Mouse (Mus musculus) left cerebral cortex, postnatal 10 days (tissue): ENCODE measurements around the gene Gm20878. TPM values are rescaled to one million over a fixed set of nuclear protein-coding genes. Genes with fewer than 3 reads are reported as not detected.
"Not testable (repeated sequence)": the region's sequence is repeated elsewhere in the genome, so short reads cannot be mapped to it uniquely, and the experiment has no call there.

ENCODE experiments used
- DNase-seq, 2 experiments: peaks; one replicate each; pipeline ENCODE4 v3.0.0; 2021 to 2022; ENCODE audit warnings: low spot score in 2 of 2, mixed read lengths in 1 of 2; ENCODE audit errors: extremely low spot score in 1 of 2
- intact Hi-C: fragments of 180-260 bp; cut with DNase I; formaldehyde crosslinking; loops from one replicate; pipeline ENCODE4 v1.15.1; 2025
- total RNA-seq, 2 experiments: library from RNA; stranded (reverse); gene quantifications; 2 replicates each; pipeline ENCODE4 v1.2.3; 2021

Gm20878 gene
- 10 to 100 TPM; 45.4 to 51.3 TPM for total RNA-seq

GRCm38 (mm10) chr4:41941272-41941671 is at the start of gene Gm20878:
Gene Gm20878, plus strand, starts transcription at chr4:41941572.
- DNase-seq, intact Hi-C loops: not testable (repeated sequence)

DNA sequence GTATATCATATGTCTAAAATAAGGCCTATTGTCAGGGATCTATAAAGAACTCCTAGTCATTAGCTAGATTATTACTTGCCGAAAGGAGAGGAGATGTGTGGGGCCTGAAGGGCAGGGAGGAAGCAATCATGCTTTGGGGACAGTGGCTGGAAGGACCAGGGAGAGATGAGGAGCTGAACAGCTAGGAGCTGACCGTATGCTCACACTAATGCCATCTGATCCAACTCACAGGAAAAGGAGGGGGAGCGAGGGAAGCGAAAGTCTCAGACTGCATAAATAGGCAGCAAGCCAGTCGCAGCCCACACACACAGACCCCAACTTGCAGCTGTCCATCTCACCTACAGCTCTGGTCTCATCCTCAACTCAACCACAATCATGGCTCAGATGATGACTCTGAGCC is 38.1 kb upstream of the Gm20878 start, which contains the start of gene Gm21541:
Gene Gm21541, plus strand, starts transcription at position 301 of the 400 bp plus-strand sequence.
- intact Hi-C loops, DNase-seq: not testable (repeated sequence)

DNA sequence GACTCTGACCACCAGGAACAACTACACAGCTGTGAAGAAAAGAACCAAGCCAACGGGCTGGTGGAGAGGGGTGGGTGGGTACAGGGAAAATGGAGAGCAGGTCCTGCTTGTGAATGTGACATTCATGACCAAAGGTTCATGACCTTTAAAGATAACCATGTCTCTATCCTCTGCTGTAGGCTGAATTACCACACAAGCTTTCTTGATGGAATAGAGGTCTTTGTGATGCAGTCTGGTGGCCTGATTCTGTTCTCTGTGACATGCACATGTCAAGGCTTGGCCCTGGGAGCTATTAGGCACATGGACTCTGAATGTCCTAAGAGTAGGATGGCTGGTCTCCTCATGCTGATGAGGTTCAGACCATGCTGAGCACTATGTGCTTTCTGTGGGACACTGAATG is 24.4 kb downstream of the Gm20878 start, which contains the start of gene Fam205a4:
Gene Fam205a4, plus strand, starts transcription at position 301 of the 400 bp plus-strand sequence.
- intact Hi-C loops, DNase-seq: not testable (repeated sequence)

Other genes with a start within 250 kb of the Gm20878 start
- gene Cntfr, start 244.5 kb upstream of the Gm20878 start, total RNA-seq = 10 to 100 TPM; 57.4 to 75.1 TPM
- gene Il11ra1, start 241.6 kb upstream of the Gm20878 start, total RNA-seq = 10 to 100 TPM; 19.1 to 24.3 TPM
- gene Rpp25l, start 228.0 kb upstream of the Gm20878 start, total RNA-seq = 10 to 100 TPM; 28.4 to 30.3 TPM
- gene Dctn3, start 218.4 kb upstream of the Gm20878 start, total RNA-seq = 100 to 1,000 TPM; 181 to 196 TPM
- gene Arid3c, start 210.4 kb upstream of the Gm20878 start, total RNA-seq = under 1 TPM; 0.19 to 0.83 TPM
- gene Galt, start 186.3 kb upstream of the Gm20878 start, total RNA-seq = 10 to 100 TPM; 93.6 to 94.7 TPM
- gene Sigmar1, start 185.4 kb upstream of the Gm20878 start, total RNA-seq = 10 to 100 TPM; 55.8 to 70.4 TPM
- gene Ccl27a, start 167.3 kb upstream of the Gm20878 start, total RNA-seq = 100 to 1,000 TPM; 263 to 283 TPM
- gene Gm21541, start 38.0 kb upstream of the Gm20878 start, total RNA-seq = not detected
- 1 to 10 TPM; 3.1 to 5.7 TPM for gene Fam205a4, start 24.5 kb downstream of the Gm20878 start, total RNA-seq
- gene Gm21093, start 93.2 kb downstream of the Gm20878 start, total RNA-seq = 1 to 10 TPM; 4.2 to 5.8 TPM
- gene Gm3893, start 149.6 kb downstream of the Gm20878 start, total RNA-seq = not detected
- 10 to 100 TPM in 1 of 2 experiments, 1 to 10 TPM in 1; 8.0 to 17.1 TPM for gene Gm13304, start 173.2 kb downstream of the Gm20878 start, total RNA-seq
- gene Gm13306, start 211.9 kb downstream of the Gm20878 start, total RNA-seq = 10 to 100 TPM; 26.7 to 40.5 TPM
- under 1 TPM; 0.43 to 0.99 TPM for gene Gm13305, start 227.0 kb downstream of the Gm20878 start, total RNA-seq